Mouse (Mus musculus): ENCODE measurements around the gene Crhr1. TPM values are rescaled to one million over a fixed set of nuclear protein-coding genes. Genes with fewer than 3 reads are reported as not detected.

Gene Crhr1
- polyA plus RNA-seq (2017; shearing (Covaris generic)): not detected

DNA sequence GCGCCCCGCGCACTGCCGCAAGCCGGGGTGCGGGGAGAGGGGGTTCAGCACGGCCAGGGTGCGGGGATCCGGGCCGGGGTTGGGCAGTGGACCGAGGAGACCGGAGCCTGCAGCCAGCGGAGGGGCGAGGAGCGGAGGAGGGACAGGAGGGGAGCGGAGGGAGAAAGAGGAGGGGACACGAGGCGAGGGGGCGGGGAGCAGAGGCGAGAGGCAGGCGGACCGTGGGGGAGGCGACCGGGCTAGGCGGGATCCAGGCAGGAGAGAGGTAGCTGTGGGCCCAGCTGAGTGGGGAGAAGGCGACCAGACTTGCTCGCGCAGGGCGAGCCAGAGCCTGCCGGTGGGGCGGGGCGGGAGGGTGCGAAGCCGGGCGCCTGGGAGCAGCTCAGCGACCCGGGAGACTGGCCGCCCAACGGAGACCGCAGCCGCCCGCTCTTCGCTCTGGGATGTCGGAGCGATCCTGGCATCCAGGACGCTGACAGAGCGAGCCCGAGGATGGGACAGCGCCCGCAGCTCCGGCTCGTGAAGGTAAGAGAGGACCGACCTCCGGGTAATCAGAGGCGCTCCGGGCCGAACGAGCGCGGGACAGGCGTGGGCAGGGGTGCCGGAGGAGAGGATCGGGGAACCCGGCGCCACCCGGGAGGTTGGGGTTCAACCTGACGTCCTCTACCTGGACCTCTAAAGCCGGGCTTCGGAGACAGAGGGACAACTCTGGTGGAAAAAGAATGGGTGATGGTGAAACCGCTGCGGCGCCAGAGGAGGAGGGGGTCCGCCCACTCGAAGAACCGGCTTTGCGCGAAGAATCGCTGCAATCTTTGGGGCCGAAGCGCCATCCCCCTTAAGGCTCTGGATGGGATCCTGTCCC is at the start of gene Crhr1:
Crhr1 (plus strand) TSS at position 276 of the 862 bp plus-strand sequence.
- no peak for ATAC-seq

DNA sequence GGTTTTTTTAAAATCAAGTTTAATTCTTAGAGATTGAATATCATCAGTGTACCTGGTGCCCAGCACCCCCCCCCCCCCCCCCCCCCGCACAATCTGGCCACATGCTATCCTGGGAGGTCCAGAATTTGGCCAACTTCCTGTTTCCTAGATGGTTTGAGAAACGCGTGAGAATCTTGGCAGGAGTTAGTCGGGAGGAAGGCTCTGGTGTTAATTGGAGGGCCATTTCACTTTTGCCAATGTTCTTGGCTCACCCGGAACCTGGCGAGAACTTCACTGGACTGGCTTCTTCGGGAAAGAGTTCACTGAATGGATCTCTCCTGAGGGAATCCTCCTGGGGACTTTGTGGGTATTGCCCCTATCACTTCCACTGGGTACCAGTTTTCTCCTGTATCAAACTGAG is 49.4 kb upstream of the Crhr1 start:
- no peak for ATAC-seq

DNA sequence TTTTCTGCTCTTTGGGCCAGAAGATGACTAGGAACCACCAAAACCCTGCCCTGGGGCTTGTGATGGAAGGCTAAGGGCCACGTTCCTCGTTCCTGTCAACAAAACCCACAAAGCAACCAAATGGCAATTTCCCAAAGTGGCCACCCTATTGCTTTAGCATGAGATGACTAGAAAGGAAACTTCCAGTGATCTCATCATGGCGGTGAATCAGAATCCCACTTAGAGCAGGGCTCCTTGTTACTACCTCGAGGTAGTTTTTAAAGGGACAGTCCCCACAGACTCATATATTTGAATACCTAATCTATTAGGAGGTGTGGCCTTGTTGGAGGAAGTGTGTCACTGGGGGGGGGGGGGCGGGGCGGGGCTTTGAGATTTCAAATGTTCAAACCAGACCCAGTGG is 48.9 kb upstream of the Crhr1 start:
- no peak for ATAC-seq

DNA sequence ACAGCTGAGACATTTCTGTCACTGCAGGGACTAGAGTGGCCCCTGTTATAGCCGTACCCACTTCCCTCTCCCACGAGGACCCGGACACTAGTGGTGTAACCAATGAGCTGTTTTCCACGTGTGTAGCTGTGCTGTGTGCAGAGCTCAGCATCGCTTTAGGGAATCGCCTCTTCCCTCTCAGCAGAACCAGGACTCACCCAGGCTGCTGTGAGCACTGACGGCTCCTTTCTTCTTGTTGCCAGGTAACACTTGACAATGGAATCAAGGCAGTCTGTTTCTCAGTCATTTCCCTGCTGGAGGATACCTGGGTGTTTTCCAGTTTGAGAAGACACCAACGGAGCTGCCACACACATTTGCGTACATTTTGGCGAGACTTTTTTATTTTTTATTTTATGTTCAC is 44.1 kb upstream of the Crhr1 start:
- no peak for ATAC-seq

DNA sequence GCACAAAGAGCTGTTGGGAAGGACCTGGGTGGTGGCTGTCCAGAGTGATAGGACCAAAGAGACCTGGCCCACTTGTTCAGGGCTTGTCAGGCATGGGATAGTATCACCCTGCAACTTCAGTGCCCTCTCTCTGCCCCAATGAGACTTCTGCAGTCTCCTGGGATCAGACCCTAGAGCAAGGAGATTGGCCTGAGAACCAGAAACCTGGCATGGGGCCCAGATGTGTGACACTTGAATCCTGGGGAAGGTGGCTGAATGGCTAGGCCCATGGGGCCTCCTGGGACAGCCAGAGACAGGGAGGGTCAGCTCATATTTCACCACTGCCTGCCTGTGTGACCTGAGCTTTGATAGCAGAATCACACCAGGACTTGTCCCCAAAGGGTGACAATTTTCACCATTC is 41.9 kb upstream of the Crhr1 start:
- no peak for ATAC-seq

DNA sequence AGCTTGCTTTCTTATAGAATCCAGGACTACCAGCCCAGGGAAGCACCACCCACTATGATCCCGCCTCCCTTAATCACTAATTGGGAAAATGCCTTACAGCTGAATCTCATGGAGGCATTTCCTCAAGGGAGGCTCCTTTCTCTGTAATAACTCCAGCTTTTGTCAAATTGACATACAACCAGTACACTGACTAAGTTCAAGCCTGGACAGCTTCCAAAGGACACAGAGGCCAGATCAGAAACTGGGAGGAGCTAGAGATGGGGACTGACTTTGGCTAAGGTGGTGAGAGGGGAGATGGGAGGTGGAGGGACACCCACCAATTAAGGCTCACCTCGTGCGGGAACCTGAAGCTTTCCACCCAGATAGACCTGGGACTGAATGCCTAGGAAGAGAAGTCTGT is 37.5 kb upstream of the Crhr1 start:
- no peak for ATAC-seq

DNA sequence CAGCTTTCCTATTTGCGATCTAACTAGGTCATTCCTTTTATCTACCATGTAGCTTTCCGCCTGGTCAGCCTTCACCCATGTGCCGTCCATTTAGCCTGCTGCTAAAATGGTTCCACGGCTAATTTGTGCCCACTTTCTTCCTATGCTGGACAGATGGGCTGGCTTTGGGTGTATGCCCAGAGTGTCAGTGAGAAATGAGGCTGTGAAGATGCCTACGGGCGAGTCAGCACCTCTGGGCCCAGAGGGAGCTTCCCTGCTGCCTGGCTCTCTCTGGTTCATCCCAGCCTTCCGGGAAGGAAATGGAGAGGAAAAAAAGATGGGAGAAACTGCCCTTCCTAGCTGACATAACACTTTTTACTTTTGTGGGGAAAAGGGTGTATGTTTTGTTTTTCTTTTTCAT is 36.1 kb upstream of the Crhr1 start:
- no peak for ATAC-seq

DNA sequence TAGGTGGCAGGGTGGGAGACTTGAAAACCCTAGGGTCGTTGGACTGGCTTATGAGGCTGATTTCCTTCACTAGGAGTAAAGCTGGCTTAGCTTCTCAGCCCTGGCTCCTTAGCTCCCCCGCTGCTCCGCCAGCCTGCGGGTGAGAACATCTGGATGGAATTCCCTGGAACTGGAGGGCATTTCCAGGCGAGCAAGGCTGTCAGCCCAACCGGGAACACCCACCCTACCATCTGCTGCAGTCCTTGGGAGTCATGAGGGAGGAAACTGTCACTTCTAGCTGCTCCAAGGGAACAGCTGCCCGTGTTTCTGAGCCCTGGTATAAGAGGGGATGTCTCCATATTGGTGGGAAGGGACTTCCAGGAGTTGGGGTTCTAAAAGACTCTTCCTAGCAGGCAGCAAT is 33.1 kb upstream of the Crhr1 start:
- ATAC-seq: no peak

DNA sequence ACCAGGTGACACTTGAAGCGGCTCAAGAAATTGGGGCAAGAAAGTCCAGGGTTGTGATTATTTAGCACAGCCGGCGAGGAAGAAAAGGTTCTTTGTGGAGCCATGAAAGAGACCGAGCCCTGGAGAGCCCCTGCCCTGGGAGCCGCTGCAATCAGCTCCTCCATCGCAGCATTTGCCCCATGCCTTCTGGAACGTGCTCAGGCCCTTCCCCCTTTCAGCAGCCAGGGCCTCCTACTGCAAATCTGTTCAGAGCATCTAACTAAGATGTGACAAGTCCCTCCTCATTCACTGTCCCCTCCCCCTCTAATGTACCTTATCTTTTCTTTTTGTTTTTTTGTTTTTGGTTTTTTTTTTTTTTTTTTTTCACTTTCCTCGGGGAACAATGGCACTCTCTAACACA is 30.0 kb upstream of the Crhr1 start:
- no peak for ATAC-seq

DNA sequence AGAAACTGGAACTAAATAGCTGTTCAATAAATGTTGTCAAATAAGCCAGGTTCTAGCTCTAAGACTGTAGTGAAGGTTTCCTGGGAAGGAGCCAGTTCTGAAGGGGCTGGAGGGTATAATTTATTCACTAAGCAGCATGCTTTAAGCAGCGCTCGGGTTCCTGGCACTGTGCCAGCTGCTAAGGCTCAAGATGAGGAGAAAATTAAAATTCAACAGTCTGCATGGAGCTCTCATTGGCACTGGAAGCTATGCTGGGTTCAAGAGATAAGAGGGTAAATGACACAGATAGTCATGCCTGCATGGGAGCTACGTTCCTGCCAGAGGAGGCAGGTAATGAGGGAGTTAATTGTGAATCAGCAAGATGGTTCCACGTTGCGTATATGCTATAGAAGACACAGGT is 26.3 kb upstream of the Crhr1 start:
- ATAC-seq: no peak

DNA sequence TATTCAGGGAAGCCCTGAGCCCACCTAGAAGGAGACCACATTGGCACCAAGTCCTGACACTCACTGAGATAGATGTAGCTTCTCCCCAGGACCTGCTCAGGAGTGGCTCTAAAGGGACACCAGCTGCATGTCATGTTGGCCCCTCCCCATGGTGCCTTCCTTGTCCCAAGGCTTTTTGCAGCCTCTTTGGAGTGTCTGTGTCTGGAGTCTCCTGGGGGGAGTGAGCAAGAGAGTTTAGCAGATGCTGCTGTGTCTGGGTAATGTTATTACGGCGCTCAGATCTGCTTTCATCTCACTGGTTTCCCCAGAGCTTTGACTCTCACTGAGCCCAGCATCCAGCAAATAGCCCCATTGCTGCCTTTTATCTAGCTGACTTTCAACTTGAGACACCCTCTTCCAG is 25.7 kb upstream of the Crhr1 start:
- ATAC-seq: no peak

DNA sequence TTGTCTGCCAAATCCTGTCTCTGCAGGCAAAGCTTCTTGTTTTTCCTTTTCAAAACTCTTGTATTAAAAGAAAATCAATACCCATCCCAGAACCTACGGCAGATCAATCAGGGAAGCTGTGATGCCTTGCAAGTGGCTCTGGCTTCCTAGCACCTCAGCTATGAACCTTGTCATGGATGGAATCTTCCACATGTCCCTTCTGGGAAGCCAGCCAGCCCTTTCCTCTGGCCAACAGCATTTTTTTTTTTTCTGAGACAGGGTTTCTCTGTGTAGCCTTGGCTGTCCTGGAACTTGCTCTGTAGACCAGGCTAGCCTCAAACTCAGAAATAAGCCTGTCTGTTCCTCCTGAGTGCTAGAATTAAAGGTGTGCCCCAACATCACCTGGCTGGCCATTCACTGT is 22.3 kb upstream of the Crhr1 start:
- no peak for ATAC-seq

DNA sequence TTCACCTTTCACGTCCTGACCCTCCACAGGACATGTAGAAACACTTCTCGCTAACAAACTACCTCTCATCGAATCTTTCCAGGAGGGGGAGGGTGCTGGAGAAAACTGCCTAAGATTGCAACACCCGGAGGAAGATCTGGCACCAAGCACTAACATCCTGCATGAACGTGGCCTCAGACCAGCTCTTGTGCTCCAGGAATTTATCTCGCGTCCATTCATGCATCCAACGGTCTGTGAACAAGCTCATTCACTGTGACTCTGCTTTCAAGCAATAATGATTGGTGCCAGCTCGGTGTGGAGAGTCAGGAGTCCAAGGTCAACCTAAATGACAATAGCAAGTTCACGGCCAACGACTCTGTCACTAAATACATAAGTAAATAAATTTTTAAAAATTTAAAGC is 20.8 kb upstream of the Crhr1 start:
- no peak for ATAC-seq

DNA sequence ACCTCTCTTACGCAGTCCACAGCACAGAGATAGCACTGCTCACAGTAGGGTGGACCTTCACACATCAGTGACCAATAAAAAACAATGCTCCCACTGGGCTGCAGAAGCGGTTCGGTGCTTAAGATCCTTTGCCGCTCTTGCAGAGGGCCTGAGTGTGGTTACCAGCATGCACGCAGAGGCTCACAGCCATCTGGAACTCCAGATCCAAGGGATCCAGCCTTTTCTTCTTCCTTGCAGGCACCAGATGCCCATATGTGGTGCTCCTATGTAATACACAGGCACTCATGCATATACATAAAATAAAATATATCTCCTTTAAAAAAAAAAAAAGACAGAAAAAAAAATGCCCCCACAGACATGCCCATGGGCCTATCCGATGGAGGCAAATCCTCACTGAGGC is 19.0 kb upstream of the Crhr1 start:
- ATAC-seq: no peak

DNA sequence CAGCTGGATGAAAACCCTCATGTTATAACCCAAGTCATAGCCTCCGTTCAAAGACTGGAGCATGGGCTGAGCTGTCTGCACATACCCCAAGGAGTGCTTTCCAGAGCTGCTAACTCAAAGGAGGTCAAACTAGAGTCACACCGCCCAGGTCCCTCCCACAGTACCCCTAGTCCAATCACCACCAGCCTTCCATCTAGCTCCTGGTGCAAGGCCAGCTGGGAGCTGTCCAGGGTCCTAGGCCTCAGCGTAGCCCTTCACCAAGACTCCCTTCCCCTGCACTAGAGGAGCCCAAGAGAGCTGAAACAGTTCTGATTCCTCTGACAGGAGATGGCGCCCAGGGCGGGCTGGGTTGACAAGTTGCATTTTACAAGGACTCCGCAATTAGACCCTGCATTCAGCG is 18.0 kb upstream of the Crhr1 start:
- ATAC-seq: no peak

DNA sequence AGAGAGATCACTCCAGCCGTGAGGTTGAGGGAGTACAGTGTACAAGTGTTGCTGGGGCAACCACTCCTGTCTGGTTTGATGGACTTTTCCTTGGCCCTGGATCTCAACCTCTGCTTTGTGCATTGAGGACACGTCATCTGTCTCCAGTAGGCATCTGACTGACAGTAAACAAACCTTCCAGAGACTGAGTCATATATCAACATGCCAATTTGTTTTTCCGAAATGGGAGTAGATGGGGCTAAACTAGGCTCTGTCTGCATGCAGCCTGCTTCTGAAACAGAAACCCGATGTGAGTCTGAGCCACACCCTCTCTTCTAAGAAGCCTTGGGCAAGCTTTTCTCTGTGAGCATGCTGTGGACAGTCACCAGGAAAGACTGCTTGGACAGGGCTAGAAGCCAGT is 14.3 kb upstream of the Crhr1 start:
- no peak for ATAC-seq

DNA sequence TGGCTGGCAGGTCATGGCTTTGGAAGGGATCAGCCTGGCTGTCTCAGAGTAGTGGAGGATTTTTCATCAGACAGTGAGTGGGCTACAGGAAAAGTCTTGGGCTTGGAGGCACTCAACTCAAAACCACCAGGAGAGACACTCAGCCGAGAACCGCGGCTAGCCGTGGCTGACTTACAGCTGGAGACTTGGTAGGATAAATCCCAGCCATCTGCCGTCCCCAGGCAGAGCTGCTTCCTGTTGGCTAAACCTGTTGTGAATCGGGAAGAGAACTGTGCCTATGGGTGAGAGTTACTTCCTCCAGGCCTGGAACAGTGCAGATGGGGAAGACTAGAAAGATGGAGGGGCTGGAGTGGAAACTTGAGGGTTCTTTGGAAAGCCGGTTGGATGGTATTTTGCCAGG is 9.7 kb upstream of the Crhr1 start:
- no peak for ATAC-seq

DNA sequence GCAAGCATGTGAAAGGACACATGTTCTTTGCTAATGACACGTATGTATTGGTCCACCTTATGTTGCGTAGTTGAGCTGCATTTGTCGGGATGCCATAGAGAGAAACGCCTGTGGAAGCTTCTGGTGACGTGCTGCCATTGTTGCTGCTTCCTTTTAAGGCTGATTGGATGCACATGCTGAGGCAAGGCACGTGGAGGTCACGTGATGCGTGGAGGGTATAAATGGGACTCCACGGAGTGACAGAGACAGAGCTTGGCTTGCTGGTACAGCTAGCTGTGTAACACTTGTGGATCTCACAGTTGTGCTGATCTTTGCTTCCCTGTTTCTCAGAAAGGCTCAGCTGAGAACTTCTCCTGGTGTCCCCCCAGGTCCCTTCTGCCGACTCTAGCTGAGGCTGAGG is 9.2 kb upstream of the Crhr1 start:
- no peak for ATAC-seq

DNA sequence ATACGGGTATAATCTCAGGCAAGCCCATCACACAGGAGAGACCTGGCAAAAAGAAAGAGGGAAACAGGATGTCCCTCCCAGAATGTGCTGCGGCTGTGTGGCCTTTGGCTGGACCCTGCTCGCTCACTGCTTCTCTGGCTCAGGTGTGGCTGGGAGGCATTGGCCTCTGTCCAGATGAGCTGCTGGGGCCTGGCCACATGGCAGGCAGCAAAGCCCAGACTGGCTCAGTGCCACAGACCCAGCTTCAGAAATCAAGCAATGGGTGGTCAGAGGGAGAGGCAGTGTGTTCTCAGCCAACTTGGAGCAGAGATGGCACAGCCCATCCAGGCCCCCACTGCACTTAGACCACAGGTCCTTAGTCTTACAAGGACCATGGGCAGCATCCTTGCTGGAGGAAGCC is 8.1 kb upstream of the Crhr1 start:
- no peak for ATAC-seq

DNA sequence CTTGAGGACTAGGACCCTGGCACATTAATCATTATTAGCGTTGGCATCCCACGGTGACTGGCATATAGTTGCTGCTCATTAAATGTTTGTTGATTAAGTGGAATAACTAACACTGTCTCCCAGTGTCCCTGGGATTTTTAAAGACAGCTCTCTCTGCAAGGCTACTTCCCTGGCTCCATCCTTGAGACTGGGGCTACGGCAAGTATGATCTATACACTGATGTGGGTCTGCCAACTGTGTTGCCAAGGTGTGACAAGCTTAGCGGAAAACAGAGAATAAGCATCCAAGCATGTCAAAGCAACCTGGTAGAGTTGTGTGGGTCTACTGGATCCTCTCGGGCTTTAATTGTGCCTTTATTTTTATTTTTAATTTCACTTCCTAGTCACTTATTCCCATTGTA is 3.2 kb upstream of the Crhr1 start:
- ATAC-seq: no peak

DNA sequence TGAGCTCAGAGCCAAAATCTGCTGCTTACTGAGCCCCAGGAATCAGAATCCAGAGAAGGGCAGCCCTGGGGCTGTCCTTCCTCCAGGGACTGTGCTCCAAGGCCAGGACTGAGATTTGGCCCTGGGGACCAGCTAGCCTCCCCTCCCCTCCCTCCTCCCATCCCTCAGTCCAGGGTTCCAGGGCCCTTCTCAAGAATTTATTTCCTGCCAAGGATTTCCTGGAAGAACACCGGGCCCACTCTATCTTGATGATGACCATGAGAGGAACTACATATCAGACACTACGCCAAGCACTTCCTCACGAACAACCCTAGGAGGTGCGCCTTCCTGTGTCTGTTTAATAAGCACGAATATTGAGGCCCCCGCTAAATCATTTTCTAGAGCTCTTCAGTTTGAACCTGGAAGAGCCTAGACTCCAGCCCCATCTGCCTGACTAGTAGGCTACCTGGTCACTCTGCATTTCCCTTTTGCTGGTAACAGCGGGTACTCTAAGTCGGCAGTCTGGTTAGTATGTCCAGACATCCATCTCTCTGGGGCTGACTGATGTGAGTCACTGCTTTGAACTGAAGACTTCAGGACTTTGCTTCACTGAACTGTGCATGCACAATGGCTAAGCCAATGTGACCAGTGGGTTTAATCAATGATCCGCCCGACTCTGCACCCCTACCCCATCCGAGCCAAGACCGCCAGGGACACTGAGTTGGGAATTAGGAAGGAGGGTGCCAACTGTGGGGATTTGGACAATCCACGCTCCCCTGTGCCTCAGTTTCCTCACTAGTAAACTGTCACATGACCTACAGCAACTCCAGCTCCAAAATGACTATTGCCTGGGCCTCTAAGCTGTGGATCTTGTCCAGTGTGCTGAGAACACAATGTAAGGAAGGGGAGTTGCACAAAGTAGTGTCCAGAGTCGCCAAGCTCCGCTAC is 1.7 kb upstream of the Crhr1 start:
- no peak for ATAC-seq

DNA sequence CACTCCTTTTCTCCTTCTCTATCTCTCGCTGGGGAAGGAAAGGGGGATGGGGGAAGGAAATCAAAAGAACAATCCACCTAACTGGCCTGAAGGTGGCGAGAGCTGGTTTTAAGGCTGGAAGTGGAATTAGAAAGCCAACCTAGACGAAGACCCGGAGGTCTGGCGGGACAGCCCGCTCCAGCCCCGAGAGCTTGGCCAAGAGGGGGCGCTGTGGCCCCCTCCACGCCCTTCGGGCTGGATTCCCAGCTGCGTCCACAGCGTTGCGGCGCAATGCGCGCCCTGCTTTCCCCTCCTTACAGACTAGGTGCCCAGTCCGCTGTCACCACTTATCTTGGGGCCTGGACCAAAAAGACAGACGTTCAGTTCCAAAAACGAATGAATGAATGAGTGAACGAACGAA is 899 bp upstream of the Crhr1 start:
- no peak for ATAC-seq

DNA sequence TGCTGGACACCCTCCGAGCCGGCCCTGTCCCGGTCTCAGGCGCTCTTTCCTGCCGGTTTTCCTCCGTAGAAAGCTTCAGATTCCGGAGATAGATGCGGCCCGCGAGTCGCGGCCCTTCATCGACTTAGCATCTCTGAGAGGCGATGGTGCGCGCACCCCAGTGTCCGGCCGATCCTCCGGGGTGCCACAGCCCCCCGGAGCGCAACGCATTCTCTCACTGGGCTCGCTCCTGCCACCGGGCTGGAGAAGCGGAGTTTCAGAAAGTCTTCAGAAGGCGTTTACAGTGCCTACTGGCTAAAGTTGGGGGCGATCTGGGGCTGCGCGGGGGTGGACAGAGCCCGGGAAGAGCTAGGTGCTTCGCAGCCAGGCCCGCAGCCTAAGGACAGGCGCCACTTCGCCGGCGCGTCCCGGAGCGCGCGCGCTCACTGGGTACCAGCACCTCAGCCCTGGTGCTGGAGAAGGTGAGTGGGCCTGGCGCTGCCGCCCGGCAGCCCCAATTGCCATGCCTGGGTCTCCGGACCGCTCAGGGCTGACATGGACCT is 858 bp downstream of the Crhr1 start:
- ATAC-seq: no peak

DNA sequence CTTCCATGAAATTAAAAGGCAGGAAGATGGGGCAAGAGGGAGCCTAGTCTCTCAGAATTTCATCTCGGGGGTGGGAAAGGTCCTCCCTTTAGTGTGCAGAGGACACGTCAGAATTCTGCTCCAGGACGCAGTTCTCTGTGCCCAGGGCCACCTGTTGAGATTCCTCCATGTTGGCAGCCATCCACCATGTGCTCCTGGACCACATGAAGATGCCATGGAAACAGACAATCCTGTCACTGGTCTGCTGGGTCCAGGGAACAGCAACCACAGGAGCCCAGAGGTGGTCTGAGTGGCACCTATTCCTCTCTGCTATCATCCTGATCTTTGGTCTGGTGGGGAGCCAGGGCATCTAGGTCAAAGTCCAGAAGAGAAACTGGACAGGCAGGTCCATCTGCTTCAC is 6.3 kb downstream of the Crhr1 start:
- ATAC-seq: no peak
